Mouse (Mus musculus) left cerebral cortex, postnatal 14 days (tissue): ENCODE results near the gene Mob1b. TPM values are rescaled to one million over a fixed set of nuclear protein-coding genes. Genes with fewer than 3 reads are reported as not detected.
"Not testable (repeated sequence)": the region's sequence is repeated elsewhere in the genome, so short reads cannot be mapped to it uniquely, and the experiment has no call there.

Experiments
- DNase-seq, 2 experiments: peaks; one replicate each; pipeline ENCODE4 v3.0.0; 2021 to 2022; ENCODE audit warnings: low spot score in 2 of 2, mixed read lengths in 1 of 2
- intact Hi-C: fragments of 180-260 bp; cut with DNase I; formaldehyde crosslinking; loops from one replicate; pipeline ENCODE4 v1.15.1; 2025
- total RNA-seq, 2 experiments: library from RNA; stranded (reverse); gene quantifications; 2 replicates each; pipeline ENCODE4 v1.2.3; 2021

Gene Mob1b
- total RNA-seq, 2 experiments from 2014 or later, result 30.8 to 32.8 TPM

DNA sequence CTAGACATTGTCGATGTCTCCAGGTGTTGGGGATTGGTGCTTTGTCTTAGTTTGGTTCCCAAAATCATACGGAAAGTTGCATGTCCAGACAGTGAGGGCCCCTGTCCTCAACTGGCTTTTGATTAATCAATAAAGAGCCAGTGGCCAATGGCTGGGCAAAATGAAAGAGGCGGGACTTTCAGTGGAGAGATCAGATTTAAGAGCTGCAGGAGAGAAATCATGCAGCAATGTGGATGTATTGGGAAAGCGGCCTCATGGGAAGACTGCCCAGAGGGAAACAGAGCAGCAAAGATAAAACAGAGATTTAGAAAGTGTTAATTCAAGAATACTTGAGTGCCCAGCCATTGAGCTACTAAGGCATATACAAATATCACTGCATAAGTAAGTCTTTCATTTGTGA, 28.1 kb upstream of the Mob1b start:
- DNase-seq, result no peak
- intact Hi-C loops, result loop anchor here (10.0 kb wide), 1 partner anchor 692 kb away; no protein-coding TSS in a partner anchor

DNA sequence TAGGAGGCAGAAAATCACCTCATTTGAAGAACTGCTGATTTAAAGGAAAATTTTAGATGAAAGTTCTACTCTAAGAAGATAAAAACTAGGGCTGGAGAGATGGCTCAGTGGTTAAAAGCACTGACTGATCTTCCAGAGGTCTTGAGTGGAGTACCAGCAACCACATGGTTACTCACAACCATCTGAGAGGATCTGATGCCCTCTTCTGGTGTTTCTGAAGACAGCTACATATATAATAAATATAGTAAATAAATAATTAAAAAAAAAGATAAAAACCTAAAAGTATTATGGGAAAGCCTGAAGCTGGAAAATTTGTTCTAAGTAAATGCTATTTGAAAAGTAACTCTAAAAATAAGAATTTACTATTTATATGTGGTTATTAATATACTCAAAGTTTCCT, 27.6 kb upstream of the Mob1b start:
- intact Hi-C loops, result loop anchor here (10.0 kb wide), 1 partner anchor 692 kb away; no protein-coding TSS in a partner anchor
- no peak for DNase-seq

- intact Hi-C loops, result loop anchor here (10.0 kb wide), 1 partner anchor 688 kb away; no protein-coding TSS in a partner anchor
- DNase-seq, result no peak
Measured at GRCm38 (mm10) chr5:88697291-88697690, 23.4 kb upstream of the Mob1b start.

DNA sequence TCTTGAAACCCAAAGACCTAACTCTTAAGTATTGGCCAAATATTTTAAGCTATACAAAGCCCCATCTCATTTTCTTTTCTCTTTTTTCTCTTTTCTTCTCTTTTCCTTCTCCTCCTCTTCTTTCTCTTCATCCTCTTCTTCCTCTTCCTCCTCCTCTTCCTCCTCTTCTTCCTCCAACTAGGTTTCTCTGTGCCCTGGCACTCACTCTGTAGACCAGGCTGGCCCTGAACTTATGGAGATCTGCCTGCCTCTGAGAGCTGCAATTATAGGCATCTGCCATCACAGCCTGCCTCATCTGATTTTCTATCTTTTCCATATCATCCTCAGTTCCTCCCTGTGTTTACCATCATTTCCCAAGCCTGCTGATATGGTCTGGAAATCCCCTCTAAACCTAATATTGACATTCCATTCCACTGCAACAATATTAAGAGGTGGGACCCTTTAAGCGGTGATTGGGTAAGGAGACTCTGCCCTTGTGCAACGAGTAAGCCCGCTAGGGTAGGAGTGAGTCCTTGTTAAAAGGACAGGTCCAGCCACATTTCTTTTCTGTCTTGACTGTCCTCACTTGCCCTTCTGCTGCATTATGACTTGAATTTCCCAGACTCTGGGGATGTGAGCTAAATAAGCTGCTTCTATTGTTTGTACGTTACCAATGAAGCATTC, 21.3 kb upstream of the Mob1b start:
- intact Hi-C loops, result loop anchor here (10.0 kb wide), 1 partner anchor 685 kb away; no protein-coding TSS in a partner anchor

DNA sequence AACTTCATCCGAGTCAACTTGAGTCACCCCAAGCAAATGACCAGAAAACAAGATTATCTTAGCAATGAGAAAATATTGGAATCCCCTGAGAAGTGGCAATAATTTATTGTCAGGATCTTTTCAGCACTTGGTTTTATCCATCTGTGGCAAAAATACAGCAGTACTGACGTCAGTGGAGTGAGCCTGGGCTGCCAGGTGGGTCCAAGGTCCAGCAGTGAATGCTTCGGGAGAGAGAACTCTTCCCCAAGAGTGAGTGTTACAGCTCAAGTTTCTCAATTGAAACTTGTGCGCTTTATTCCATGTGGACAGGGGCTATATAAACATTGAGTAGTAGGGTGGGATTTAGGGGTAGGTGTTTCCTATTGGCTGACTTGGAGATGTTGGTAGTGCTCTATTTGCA, 18.6 kb upstream of the Mob1b start:
- DNase-seq, result no peak
- intact Hi-C loops, result no loop called here

More for the DNA sequence above, 21.3 kb upstream of the Mob1b start:
- DNase-seq, result no peak

DNA sequence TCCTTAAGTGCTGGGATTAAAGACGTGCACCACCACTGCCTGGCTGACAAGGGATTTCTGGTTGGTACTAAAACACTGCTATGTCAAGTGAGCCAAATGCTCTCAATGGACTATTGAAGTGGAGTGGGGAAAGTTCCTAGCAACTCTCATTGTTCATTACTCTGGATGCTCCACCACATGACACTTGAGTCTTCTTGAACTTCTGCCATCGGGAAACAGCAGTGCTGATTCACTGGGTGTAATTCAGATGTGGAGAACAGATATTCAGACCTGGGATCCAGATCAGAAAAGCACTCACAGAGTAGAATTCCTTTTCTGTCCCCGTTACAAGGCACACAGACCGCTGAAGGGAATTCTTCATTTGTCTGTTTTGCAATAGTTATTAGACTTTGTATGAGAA, 17.1 kb upstream of the Mob1b start:
- no peak for DNase-seq
- intact Hi-C loops, result no loop called here

DNA sequence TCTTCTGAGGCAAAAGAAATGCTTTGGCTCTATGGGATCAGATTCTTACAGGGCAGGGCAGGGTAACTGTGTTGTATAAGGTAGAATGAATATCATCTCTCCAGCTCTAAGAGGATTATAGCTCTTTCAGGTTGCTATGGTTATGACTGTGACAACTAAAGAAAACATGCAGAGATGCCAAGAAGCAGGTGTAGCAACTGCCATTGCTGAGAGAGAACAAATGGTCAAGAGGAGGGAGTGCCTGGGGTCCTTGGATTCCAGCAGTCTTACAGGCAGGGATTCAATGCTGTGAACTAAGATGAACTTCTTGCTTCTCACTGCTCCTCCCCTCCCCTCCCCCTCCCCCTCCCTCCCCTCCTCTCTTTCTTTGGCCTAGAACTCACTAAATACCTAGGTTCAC, 9.5 kb upstream of the Mob1b start:
- intact Hi-C loops, result no loop called here
- peak in 1 of 2 experiments; percentile 69 for DNase-seq

- intact Hi-C loops, result no loop called here
- DNase-seq, result peak; percentile 22 to 84
Measured at GRCm38 (mm10) chr5:88711618-88712224, 8.9 kb upstream of the Mob1b start.

- no peak for DNase-seq
- intact Hi-C loops, result no loop called here
Measured at GRCm38 (mm10) chr5:88712328-88712727, 8.3 kb upstream of the Mob1b start.

DNA sequence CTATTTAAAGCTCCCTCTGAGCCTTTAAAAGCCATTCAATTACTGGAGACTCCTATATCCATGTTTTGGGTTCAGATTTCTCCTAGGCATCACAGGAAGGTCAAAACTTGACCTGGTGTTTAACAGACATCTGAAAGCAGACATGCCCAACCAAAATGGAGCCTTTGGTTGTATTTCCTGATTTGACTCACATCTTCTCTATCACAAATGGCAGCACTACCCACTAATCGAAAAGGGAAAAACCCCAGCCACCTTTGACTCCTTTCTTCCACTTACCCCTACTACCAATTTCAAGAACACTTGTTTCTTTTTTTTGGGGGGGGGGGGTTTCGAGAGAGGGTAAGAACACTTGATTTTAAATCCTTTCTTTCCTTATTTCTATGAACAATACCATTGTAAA, 3.7 kb upstream of the Mob1b start:
- no peak for DNase-seq
- intact Hi-C loops, result no loop called here

- intact Hi-C loops, result loop anchor here (2.0 to 5.0 kb wide), 2 partner anchors 41 to 46 kb away; partner anchors contain the start of gene Dck
- DNase-seq, result no peak
Measured at GRCm38 (mm10) chr5:88721003-88721475, 384 bp downstream of the Mob1b start.

DNA sequence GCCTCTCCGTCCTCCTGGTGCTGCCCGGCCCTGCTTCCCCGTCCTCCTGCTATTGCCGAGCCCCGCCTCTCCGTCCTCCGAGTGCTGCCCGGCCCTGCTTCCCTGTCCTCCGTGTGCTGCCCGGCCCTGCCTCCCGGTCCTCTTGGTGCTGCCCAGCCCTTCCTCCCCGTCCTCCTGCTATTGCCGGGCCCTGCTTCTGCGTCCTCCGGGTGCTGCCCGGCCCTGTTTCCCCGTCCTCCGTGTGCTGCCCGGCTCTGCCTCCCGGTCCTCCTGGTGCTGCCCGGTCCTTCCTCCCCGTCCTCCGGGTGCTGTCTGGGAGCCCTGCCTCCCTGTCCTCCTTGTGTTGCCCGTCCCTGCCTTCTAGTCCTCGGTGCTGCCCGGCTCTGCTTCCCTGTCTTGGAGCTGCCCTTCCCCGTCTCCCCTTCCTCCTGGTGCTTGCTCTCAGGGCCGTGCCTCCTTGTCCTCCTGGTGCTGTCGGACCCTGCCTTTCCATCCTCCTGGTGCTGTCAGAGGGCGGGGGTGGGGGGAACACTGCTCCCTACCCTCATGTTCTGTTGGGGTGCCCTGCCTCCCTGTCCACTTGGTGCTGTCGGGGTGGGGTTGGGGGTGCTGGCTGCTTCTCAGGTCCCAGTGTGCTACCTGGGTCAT, 1.0 kb downstream of the Mob1b start:
- intact Hi-C loops, result loop anchor here (2.0 to 5.0 kb wide), 2 partner anchors 41 to 47 kb away; partner anchors contain the start of gene Dck
- no peak for DNase-seq

DNA sequence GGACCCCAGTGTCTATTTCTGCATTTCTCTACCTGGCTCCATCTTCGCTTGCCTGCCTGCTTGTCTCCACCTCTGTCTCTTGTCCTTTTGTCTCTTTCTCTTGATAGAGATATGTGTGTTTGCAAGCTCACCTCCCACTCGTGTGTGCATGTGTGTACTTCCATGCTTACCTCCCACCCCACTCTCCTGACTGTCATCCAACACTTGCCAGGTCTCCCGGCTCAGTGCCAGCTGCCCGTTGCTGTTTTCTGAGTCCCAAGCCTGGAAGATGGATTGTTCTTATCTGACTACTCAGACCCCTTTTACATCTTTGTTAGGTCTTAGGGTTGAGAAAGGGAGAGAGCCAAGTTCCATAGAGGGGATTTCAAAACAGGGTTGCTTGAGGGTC, 1.6 kb downstream of the Mob1b start:
- peak; percentile 30 to 46 for DNase-seq
- intact Hi-C loops, result loop anchor here (5.0 kb wide), 1 partner anchor 40 kb away; the partner anchor contains the start of gene Dck

DNA sequence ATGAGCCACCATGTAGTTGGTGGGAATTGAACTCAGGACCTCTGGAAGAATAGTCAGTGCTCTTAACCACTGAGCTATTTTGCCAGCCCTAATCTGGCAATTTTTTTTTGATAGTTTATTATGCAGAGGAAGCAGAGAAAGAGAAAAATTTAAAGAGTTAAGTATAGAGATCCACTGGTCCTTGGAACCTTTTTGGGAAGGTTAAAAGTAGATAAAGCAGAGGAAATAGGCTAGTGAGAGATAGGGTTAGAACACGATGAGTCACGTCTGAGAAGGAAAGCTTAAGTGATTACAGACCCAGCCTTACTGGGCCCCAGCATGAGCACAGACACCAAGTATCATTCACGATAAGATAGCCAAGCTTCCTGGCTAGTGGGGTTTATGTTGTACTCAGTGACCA, 3.4 kb downstream of the Mob1b start:
- intact Hi-C loops, result loop anchor here (5.0 kb wide), 1 partner anchor 38 kb away; the partner anchor contains the start of gene Dck
- no peak for DNase-seq

DNA sequence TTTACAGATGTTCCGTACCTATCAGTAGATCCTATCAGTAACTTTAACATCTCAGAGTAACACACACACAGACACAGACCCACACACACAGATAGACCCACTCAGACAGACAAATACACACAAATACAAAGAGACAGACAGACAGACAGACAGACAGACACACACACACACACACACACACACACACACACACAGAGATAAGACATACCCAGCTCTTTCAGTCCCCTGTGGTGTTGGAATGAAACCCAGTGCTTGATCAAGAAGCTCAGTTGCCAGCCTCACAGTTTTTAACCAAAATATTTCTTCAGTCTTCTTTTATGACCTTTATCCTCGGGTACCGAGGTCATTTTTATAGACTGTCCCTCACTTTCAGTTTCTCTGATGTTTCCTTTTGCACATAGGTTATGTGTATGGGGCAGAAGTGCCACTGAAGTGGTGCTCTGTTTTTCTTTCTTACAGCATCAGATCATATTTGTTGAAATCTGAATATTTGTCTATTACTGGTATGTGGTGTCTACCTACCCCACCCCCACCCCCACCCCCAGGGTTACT, 7.0 kb downstream of the Mob1b start:
- no peak for DNase-seq
- intact Hi-C loops, result no loop called here

DNA sequence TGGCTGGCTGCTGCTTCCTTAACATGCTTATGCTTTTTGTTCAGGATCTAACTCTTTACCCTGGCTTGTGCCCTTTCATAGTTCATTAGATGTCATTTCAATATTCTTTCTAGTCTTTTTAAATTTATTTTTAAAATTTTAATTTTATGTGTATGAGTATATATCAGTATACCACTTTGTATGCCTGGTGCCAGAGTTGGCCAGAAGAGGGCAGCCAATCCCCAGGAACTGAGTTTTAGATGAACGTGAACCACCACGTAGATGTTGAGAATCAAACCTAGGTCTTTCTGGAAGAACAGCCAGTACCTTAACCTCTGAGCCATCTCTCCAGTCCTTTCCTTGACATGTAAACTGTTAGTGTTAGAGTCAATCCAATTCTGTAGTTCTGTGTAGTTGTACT, 14.1 kb downstream of the Mob1b start:
- DNase-seq, result no peak
- intact Hi-C loops, result no loop called here

GRCm38 (mm10) chr5:88741065-88741464, 20.4 kb downstream of the Mob1b start:
- intact Hi-C loops, DNase-seq: not testable (repeated sequence)

DNA sequence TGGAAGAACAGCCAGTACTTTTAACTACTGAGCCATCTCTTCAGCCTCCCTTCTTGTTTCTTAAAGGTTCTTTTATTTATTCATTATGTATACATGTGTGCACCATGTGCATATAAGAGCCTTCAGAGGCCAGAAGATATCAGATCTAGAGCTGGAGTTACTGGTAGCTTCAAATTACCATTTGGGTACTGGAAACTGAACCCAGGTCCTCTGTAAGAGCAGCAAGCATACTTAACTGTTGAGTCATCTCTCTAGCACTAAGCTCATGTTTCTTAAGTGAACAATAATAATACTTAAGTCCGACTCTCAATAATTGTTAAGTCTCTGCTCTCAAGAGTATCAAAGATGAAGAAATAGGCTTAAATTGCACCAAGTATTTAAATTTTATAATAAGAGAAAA, 27.1 kb downstream of the Mob1b start:
- intact Hi-C loops, result no loop called here
- DNase-seq, result no peak

GRCm38 (mm10) chr5:88753199-88753598, 32.5 kb downstream of the Mob1b start:
- intact Hi-C loops, result no loop called here

DNA sequence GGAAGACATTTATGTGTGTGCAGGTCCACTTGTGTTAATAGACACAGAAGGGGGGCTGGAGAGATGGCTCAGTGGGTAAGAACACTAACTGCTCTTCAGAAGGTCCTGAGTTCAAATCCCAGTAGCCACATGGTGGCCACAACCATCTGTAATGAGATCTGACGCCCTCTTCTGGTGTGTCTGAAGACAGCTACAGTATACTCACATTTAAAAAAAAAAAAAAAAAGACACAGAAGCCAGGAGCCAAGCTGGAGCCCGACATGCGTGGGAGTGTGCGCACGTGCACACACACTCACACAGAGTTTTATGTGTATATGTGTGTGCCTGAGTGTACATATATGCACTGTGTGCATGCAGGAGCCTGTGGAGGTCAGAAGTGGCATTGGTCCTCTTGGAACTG, 42.0 kb downstream of the Mob1b start:
- intact Hi-C loops, result loop anchor here (5.0 kb wide), 2 partner anchors 40 to 85 kb away; partner anchors contain the start of genes Grsf1 and Mob1b
- no peak for DNase-seq

More at GRCm38 (mm10) chr5:88753199-88753598, 32.5 kb downstream of the Mob1b start:
- DNase-seq, result no peak
